Mouse (Mus musculus): ENCODE data around the gene March2. TPM values are rescaled to one million over a fixed set of nuclear protein-coding genes. Genes with fewer than 3 reads are reported as not detected.

The March2 gene
- total and polyA plus RNA-seq, 2 experiments from 2014 or later = 88.5 to 117 TPM

GRCm38 (mm10) chr17:33645073-33645472, 73.4 kb downstream of the March2 start:
- Histone ChIP-seq H3K27me3 (ENCODE audit: control insufficient read depth, insufficient read depth, low read length) (no peaks in the 10 kb centered on the region), H3K9ac (replicated peaks; ENCODE audit: low read depth, low read length) (no peak overlapping the region), H3K27ac (ENCODE audit: low read depth) (no peak overlapping the region), H3K9me3 (replicated peaks; ENCODE audit: control insufficient read depth, low read length) (no peaks in the 10 kb centered on the region), H3K4me2 (ENCODE audit: low read depth, low read length) (no peak overlapping the region), H3K4me1 (ENCODE audit: control insufficient read depth, insufficient read depth) (no peaks in the 10 kb centered on the region), H3K36me3 (replicated peaks; ENCODE audit: control insufficient read depth, insufficient read depth, low read length) (peaks cover 80% of the 10 kb centered on the region), H3K4me3 (ENCODE audit: low read depth, low read length) (no peak overlapping the region)
- DNase-seq (ENCODE audit: low spot score) = no peak
- TF ChIP-seq EP300 (IDR thresholded peaks at IDR 0.05; ENCODE audit: low read depth) = no peak
- TF ChIP-seq CTCF (IDR thresholded peaks at IDR 0.05; ENCODE audit: low read depth) = no peak
- 75% methylated on average over 8 of the region's 8 CpGs for WGBS
- ATAC-seq (ENCODE audit: insufficient read depth, low read depth) = peak; percentile 53; the same call in 1 of the 2 replicates

GRCm38 (mm10) chr17:33644068-33644467, 74.4 kb downstream of the March2 start:
- DNase-seq (ENCODE audit: low spot score) (no peak), ATAC-seq (ENCODE audit: insufficient read depth, low read depth) (no peak)
- WGBS = 92% methylated on average over 4 of the region's 4 CpGs
- H3K4me2 ChIP-seq (ENCODE audit: low read depth, low read length) = no peak overlapping the region
- H3K27ac ChIP-seq (ENCODE audit: low read depth) = no peak overlapping the region
- no peaks in the 10 kb centered on the region for H3K27me3 ChIP-seq (ENCODE audit: control insufficient read depth, insufficient read depth, low read length)
- H3K9me3 ChIP-seq (replicated peaks; ENCODE audit: control insufficient read depth, low read length) = no peaks in the 10 kb centered on the region
- TF ChIP-seq EP300 (IDR thresholded peaks at IDR 0.05; ENCODE audit: low read depth) (no peak), CTCF (IDR thresholded peaks at IDR 0.05; ENCODE audit: low read depth) (no peak)
- no peak overlapping the region for H3K9ac ChIP-seq (replicated peaks; ENCODE audit: low read depth, low read length)
- H3K36me3 ChIP-seq (replicated peaks; ENCODE audit: control insufficient read depth, insufficient read depth, low read length) = peaks cover 70% of the 10 kb centered on the region
- H3K4me1 ChIP-seq (ENCODE audit: control insufficient read depth, insufficient read depth) = no peaks in the 10 kb centered on the region
- H3K4me3 ChIP-seq (ENCODE audit: low read depth, low read length) = no peak overlapping the region

GRCm38 (mm10) chr17:33639743-33640142, 78.7 kb downstream of the March2 start:
- Histone ChIP-seq H3K27ac (ENCODE audit: low read depth) (no peak overlapping the region), H3K4me1 (ENCODE audit: control insufficient read depth, insufficient read depth) (no peaks in the 10 kb centered on the region), H3K9me3 (replicated peaks; ENCODE audit: control insufficient read depth, low read length) (no peaks in the 10 kb centered on the region), H3K36me3 (replicated peaks; ENCODE audit: control insufficient read depth, insufficient read depth, low read length) (peaks cover 31% of the 10 kb centered on the region), H3K9ac (replicated peaks; ENCODE audit: low read depth, low read length) (no peak overlapping the region), H3K4me3 (ENCODE audit: low read depth, low read length) (no peak overlapping the region), H3K4me2 (ENCODE audit: low read depth, low read length) (no peak overlapping the region), H3K27me3 (ENCODE audit: control insufficient read depth, insufficient read depth, low read length) (no peaks in the 10 kb centered on the region)
- no peak for TF ChIP-seq EP300 (IDR thresholded peaks at IDR 0.05; ENCODE audit: low read depth)
- TF ChIP-seq CTCF (IDR thresholded peaks at IDR 0.05; ENCODE audit: low read depth) = no peak
- DNase-seq (ENCODE audit: low spot score) = no peak
- WGBS = 51% methylated on average over 6 of the region's 6 CpGs
- ATAC-seq (ENCODE audit: insufficient read depth, low read depth) = no peak

- Histone ChIP-seq H3K9me3 (replicated peaks; ENCODE audit: control insufficient read depth, low read length) (no peaks in the 10 kb centered on the region), H3K27ac (ENCODE audit: low read depth) (no peak within 1 kb of the TSS), H3K9ac (replicated peaks; ENCODE audit: low read depth, low read length) (no peak within 1 kb of the TSS), H3K4me3 (ENCODE audit: low read depth, low read length) (no peak within 1 kb of the TSS), H3K4me1 (ENCODE audit: control insufficient read depth, insufficient read depth) (no peaks in the 10 kb centered on the region), H3K4me2 (ENCODE audit: low read depth, low read length) (no peak within 1 kb of the TSS), H3K27me3 (ENCODE audit: control insufficient read depth, insufficient read depth, low read length) (no peaks in the 10 kb centered on the region), H3K36me3 (replicated peaks; ENCODE audit: control insufficient read depth, insufficient read depth, low read length) (peaks cover 14% of the 10 kb centered on the region)
- ATAC-seq (ENCODE audit: insufficient read depth, low read depth) (no peak), DNase-seq (ENCODE audit: low spot score) (no peak)
- TF ChIP-seq CTCF (IDR thresholded peaks at IDR 0.05; ENCODE audit: low read depth) (no peak), EP300 (IDR thresholded peaks at IDR 0.05; ENCODE audit: low read depth) (no peak)
- 66% methylated on average over 4 of the region's 4 CpGs for WGBS
These were observed 80.8 kb downstream of the March2 start, which contains the start of gene Pram1 for GRCm38 (mm10) chr17:33637516-33638276. Gene Pram1, plus strand, starts transcription at chr17:33638056.

GRCm38 (mm10) chr17:33637038-33637437, 81.4 kb downstream of the March2 start:
- H3K4me3 ChIP-seq (ENCODE audit: low read depth, low read length) = no peak overlapping the region
- ATAC-seq (ENCODE audit: insufficient read depth, low read depth) (no peak), DNase-seq (ENCODE audit: low spot score) (no peak)
- H3K4me1 ChIP-seq (ENCODE audit: control insufficient read depth, insufficient read depth) = no peaks in the 10 kb centered on the region
- H3K9ac ChIP-seq (replicated peaks; ENCODE audit: low read depth, low read length) = no peak overlapping the region
- no peak overlapping the region for H3K27ac ChIP-seq (ENCODE audit: low read depth)
- 56% methylated on average over 2 of the region's 2 CpGs for WGBS
- no peaks in the 10 kb centered on the region for H3K27me3 ChIP-seq (ENCODE audit: control insufficient read depth, insufficient read depth, low read length)
- TF ChIP-seq EP300 (IDR thresholded peaks at IDR 0.05; ENCODE audit: low read depth) (no peak), CTCF (IDR thresholded peaks at IDR 0.05; ENCODE audit: low read depth) (no peak)
- no peak overlapping the region for H3K4me2 ChIP-seq (ENCODE audit: low read depth, low read length)
- peaks cover 9% of the 10 kb centered on the region; the same call in 1 of the 2 replicates for H3K36me3 ChIP-seq (replicated peaks; ENCODE audit: control insufficient read depth, insufficient read depth, low read length)
- H3K9me3 ChIP-seq (replicated peaks; ENCODE audit: control insufficient read depth, low read length) = no peaks in the 10 kb centered on the region

Other genes starting within 250 kb of the March2 start
- gene Adamts10, start 194.5 kb downstream of the March2 start, total RNA-seq (2014; rRNA removed; ENCODE audit: low replicate concordance) = 17.0 and 34.7 TPM in 2 replicates
- gene Adamts10, start 194.5 kb downstream of the March2 start, polyA plus RNA-seq (2015; fragmentation: Nextera tagmentation; extraction: Ambion mirVana) = 13.6 and 14.8 TPM in 2 replicates
- 2.6 and 3.0 TPM in 2 replicates for gene Myo1f, start 163.0 kb downstream of the March2 start, total RNA-seq (2014; rRNA removed; ENCODE audit: low replicate concordance)
- 1.1 and 1.6 TPM in 2 replicates for gene Myo1f, start 163.0 kb downstream of the March2 start, polyA plus RNA-seq (2015; fragmentation: Nextera tagmentation; extraction: Ambion mirVana)
- gene Zfp414, start 89.6 kb downstream of the March2 start, total RNA-seq (2014; rRNA removed; ENCODE audit: low replicate concordance) = 29.0 and 39.9 TPM in 2 replicates
- 20.3 and 21.4 TPM in 2 replicates for gene Zfp414, start 89.6 kb downstream of the March2 start, polyA plus RNA-seq (2015; fragmentation: Nextera tagmentation; extraction: Ambion mirVana)
- not detected in 2 replicates for gene Pram1, start 80.6 kb downstream of the March2 start, total RNA-seq (2014; rRNA removed; ENCODE audit: low replicate concordance)
- 0.08 and 0.29 TPM in 2 replicates for gene Pram1, start 80.6 kb downstream of the March2 start, polyA plus RNA-seq (2015; fragmentation: Nextera tagmentation; extraction: Ambion mirVana)
- 47.1 and 54.3 TPM in 2 replicates for gene Hnrnpm, start 31.8 kb downstream of the March2 start, total RNA-seq (2014; rRNA removed; ENCODE audit: low replicate concordance)
- gene Hnrnpm, start 31.8 kb downstream of the March2 start, polyA plus RNA-seq (2015; fragmentation: Nextera tagmentation; extraction: Ambion mirVana) = 139 and 151 TPM in 2 replicates
- gene Rab11b, start 41.9 kb upstream of the March2 start, total RNA-seq (2014; rRNA removed; ENCODE audit: low replicate concordance) = 58.6 and 87.8 TPM in 2 replicates
- 382 and 425 TPM in 2 replicates for gene Rab11b, start 41.9 kb upstream of the March2 start, polyA plus RNA-seq (2015; fragmentation: Nextera tagmentation; extraction: Ambion mirVana)
- gene Angptl4, start 63.2 kb upstream of the March2 start, total RNA-seq (2014; rRNA removed; ENCODE audit: low replicate concordance) = 35.2 and 79.3 TPM in 2 replicates
- 59.2 and 124 TPM in 2 replicates for gene Angptl4, start 63.2 kb upstream of the March2 start, polyA plus RNA-seq (2015; fragmentation: Nextera tagmentation; extraction: Ambion mirVana)
- gene Kank3, start 91.8 kb upstream of the March2 start, total RNA-seq (2014; rRNA removed; ENCODE audit: low replicate concordance) = 33.3 and 68.7 TPM in 2 replicates
- 46.1 and 50.8 TPM in 2 replicates for gene Kank3, start 91.8 kb upstream of the March2 start, polyA plus RNA-seq (2015; fragmentation: Nextera tagmentation; extraction: Ambion mirVana)
- gene Rps28, start 105.9 kb upstream of the March2 start, total RNA-seq (2014; rRNA removed; ENCODE audit: low replicate concordance) = 127 and 305 TPM in 2 replicates
- gene Rps28, start 105.9 kb upstream of the March2 start, polyA plus RNA-seq (2015; fragmentation: Nextera tagmentation; extraction: Ambion mirVana) = 622 and 631 TPM in 2 replicates
- gene Ndufa7, start 105.9 kb upstream of the March2 start, total RNA-seq (2014; rRNA removed; ENCODE audit: low replicate concordance) = 467 and 766 TPM in 2 replicates
- gene Ndufa7, start 105.9 kb upstream of the March2 start, polyA plus RNA-seq (2015; fragmentation: Nextera tagmentation; extraction: Ambion mirVana) = 899 and 938 TPM in 2 replicates
- 17.3 and 24.0 TPM in 2 replicates for gene Cd320, start 124.4 kb upstream of the March2 start, total RNA-seq (2014; rRNA removed; ENCODE audit: low replicate concordance)
- 37.3 and 41.6 TPM in 2 replicates for gene Cd320, start 124.4 kb upstream of the March2 start, polyA plus RNA-seq (2015; fragmentation: Nextera tagmentation; extraction: Ambion mirVana)
- not detected in 2 replicates for gene Gm7029, start 155.2 kb upstream of the March2 start, total RNA-seq (2014; rRNA removed; ENCODE audit: low replicate concordance)
- gene Gm7029, start 155.2 kb upstream of the March2 start, polyA plus RNA-seq (2015; fragmentation: Nextera tagmentation; extraction: Ambion mirVana) = not detected in 2 replicates
- 17.0 and 30.1 TPM in 2 replicates for gene Kifc1, start 172.0 kb upstream of the March2 start, total RNA-seq (2014; rRNA removed; ENCODE audit: low replicate concordance)
- 2.0 and 2.1 TPM in 2 replicates for gene Kifc1, start 172.0 kb upstream of the March2 start, polyA plus RNA-seq (2015; fragmentation: Nextera tagmentation; extraction: Ambion mirVana)
- not detected in 2 replicates for gene Platr17, start 186.5 kb upstream of the March2 start, total RNA-seq (2014; rRNA removed; ENCODE audit: low replicate concordance)
- not detected in 2 replicates for gene Platr17, start 186.5 kb upstream of the March2 start, polyA plus RNA-seq (2015; fragmentation: Nextera tagmentation; extraction: Ambion mirVana)
- 15.2 and 19.3 TPM in 2 replicates for gene Daxx, start 190.7 kb upstream of the March2 start, total RNA-seq (2014; rRNA removed; ENCODE audit: low replicate concordance)
- gene Daxx, start 190.7 kb upstream of the March2 start, polyA plus RNA-seq (2015; fragmentation: Nextera tagmentation; extraction: Ambion mirVana) = 18.0 and 20.0 TPM in 2 replicates
- 50.9 and 84.1 TPM in 2 replicates for gene Tapbp, start 197.2 kb upstream of the March2 start, total RNA-seq (2014; rRNA removed; ENCODE audit: low replicate concordance)
- gene Tapbp, start 197.2 kb upstream of the March2 start, polyA plus RNA-seq (2015; fragmentation: Nextera tagmentation; extraction: Ambion mirVana) = 47.6 and 51.3 TPM in 2 replicates
- gene Zbtb22, start 197.2 kb upstream of the March2 start, total RNA-seq (2014; rRNA removed; ENCODE audit: low replicate concordance) = 29.1 and 42.9 TPM in 2 replicates
- 10.1 and 12.0 TPM in 2 replicates for gene Zbtb22, start 197.2 kb upstream of the March2 start, polyA plus RNA-seq (2015; fragmentation: Nextera tagmentation; extraction: Ambion mirVana)
- 63.1 and 144 TPM in 2 replicates for gene Rgl2, start 210.9 kb upstream of the March2 start, total RNA-seq (2014; rRNA removed; ENCODE audit: low replicate concordance)
- gene Rgl2, start 210.9 kb upstream of the March2 start, polyA plus RNA-seq (2015; fragmentation: Nextera tagmentation; extraction: Ambion mirVana) = 21.1 and 21.9 TPM in 2 replicates
- gene Pfdn6, start 221.7 kb upstream of the March2 start, total RNA-seq (2014; rRNA removed; ENCODE audit: low replicate concordance) = 28.6 and 77.4 TPM in 2 replicates
- 123 and 128 TPM in 2 replicates for gene Pfdn6, start 221.7 kb upstream of the March2 start, polyA plus RNA-seq (2015; fragmentation: Nextera tagmentation; extraction: Ambion mirVana)
- gene Wdr46, start 222.0 kb upstream of the March2 start, total RNA-seq (2014; rRNA removed; ENCODE audit: low replicate concordance) = 6.7 and 10.9 TPM in 2 replicates
- 8.9 and 11.1 TPM in 2 replicates for gene Wdr46, start 222.0 kb upstream of the March2 start, polyA plus RNA-seq (2015; fragmentation: Nextera tagmentation; extraction: Ambion mirVana)
- gene B3galt4, start 232.8 kb upstream of the March2 start, total RNA-seq (2014; rRNA removed; ENCODE audit: low replicate concordance) = 0.53 and 0.70 TPM in 2 replicates
- 5.5 and 6.1 TPM in 2 replicates for gene B3galt4, start 232.8 kb upstream of the March2 start, polyA plus RNA-seq (2015; fragmentation: Nextera tagmentation; extraction: Ambion mirVana)
- gene Vps52, start 237.1 kb upstream of the March2 start, total RNA-seq (2014; rRNA removed; ENCODE audit: low replicate concordance) = 28.2 and 31.8 TPM in 2 replicates
- gene Vps52, start 237.1 kb upstream of the March2 start, polyA plus RNA-seq (2015; fragmentation: Nextera tagmentation; extraction: Ambion mirVana) = 27.8 TPM in 2 replicates
- gene Rps18, start 237.3 kb upstream of the March2 start, total RNA-seq (2014; rRNA removed; ENCODE audit: low replicate concordance) = 1,548 and 1,735 TPM in 2 replicates
- 845 and 880 TPM in 2 replicates for gene Rps18, start 237.3 kb upstream of the March2 start, polyA plus RNA-seq (2015; fragmentation: Nextera tagmentation; extraction: Ambion mirVana)